Mouse (Mus musculus) G1E (cell line): ENCODE measurements around the gene Paox. TPM values are rescaled to one million over a fixed set of nuclear protein-coding genes. Genes with fewer than 3 reads are reported as not detected.

Experiments
- ATAC-seq: 2 replicates; pipeline ENCODE4 v1.8.0; 2016; ENCODE audit warnings: mild to moderate bottlenecking; ENCODE audit not compliant: insufficient number of reproducible peaks, poor library complexity, low FRiP score, severe bottlenecking; ENCODE audit errors: extremely low read depth
- DNase-seq: peaks from one replicate; pipeline ENCODE4 v3.0.0; 2012; ENCODE audit warnings: low spot score
- H3K27me3 ChIP-seq: 2 replicates; pipeline ENCODE4 v1.6.1; 2012; ENCODE audit warnings: mild to moderate bottlenecking, low read length, inconsistent platforms; ENCODE audit not compliant: insufficient read depth
- H3K36me3 ChIP-seq: replicated peaks from 2 replicates; pipeline ENCODE3; 2012; ENCODE audit warnings: mild to moderate bottlenecking, inconsistent platforms
- H3K4me1 ChIP-seq: 2 replicates; pipeline ENCODE4 v1.6.1; 2012; ENCODE audit warnings: low read depth, low read length, inconsistent platforms, mixed read lengths; ENCODE audit not compliant: insufficient read depth
- H3K4me3 ChIP-seq: 2 replicates; pipeline ENCODE4 v1.5.1; 2012; ENCODE audit warnings: low read depth, mild to moderate bottlenecking, inconsistent platforms, low read length, moderate library complexity, mixed read lengths
- H3K9me3 ChIP-seq: replicated peaks from 2 replicates; pipeline ENCODE4 v1.6.1; 2012; ENCODE audit warnings: inconsistent platforms
- CTCF ChIP-seq: IDR thresholded peaks from 2 replicates; pipeline ENCODE4 v1.5.1; 2012; ENCODE audit warnings: low read depth, low read length, inconsistent platforms, mixed read lengths
- GATA1 ChIP-seq: IDR thresholded peaks from 2 replicates; pipeline ENCODE4 v1.6.1; 2012; ENCODE audit warnings: borderline replicate concordance, low read length, inconsistent platforms, mixed read lengths
- GATA2 ChIP-seq: IDR thresholded peaks from 2 replicates; pipeline ENCODE4 v1.6.1; 2012; ENCODE audit warnings: low read depth, low read length, inconsistent platforms, borderline replicate concordance
- POLR2AphosphoS5 ChIP-seq: IDR thresholded peaks from 2 replicates; pipeline ENCODE4 v1.6.1; 2012; ENCODE audit warnings: low read depth, low read length, inconsistent platforms; ENCODE audit not compliant: insufficient replicate concordance
- TAL1 ChIP-seq: conservative IDR thresholded peaks from 2 replicates; pipeline ENCODE4 v1.6.1; 2012; ENCODE audit warnings: low read depth, low read length, inconsistent platforms, mixed read lengths
- polyA plus RNA-seq: library from polyadenylated mRNA; stranded (reverse); fragments of >175 nt; gene quantifications from 2 replicates; pipeline ENCODE4 v1.2.3, GENCODE M21; 2012
- total RNA-seq, 2 experiments: library from RNA; stranded (forward) in 1 of 2; stranded (reverse) in 1 of 2; fragments of 200-1000 nt in 1 of 2; fragments of >200 nt in 1 of 2; fragmentation: Nextera tagmentation in 1 of 2; gene quantifications; 2 replicates each; pipeline ENCODE4 v1.2.3; 2014 to 2017

Gene Paox
- total and polyA plus RNA-seq, 3 experiments, result 6.0 to 11.7 (median 10.5) TPM

- TF ChIP-seq POLR2AphosphoS5, result no peak
- TF ChIP-seq TAL1, result no peak
- TF ChIP-seq CTCF, result no peak
- no peak for TF ChIP-seq GATA1
- no peak for TF ChIP-seq GATA2
- DNase-seq (no peak), ATAC-seq (no peak; the same call in 1 of the 2 replicates)
- Histone ChIP-seq H3K4me1 (peaks cover 58% of the 10 kb centered on the region), H3K36me3 (peaks cover 61% of the 10 kb centered on the region), H3K27me3 (no peaks in the 10 kb centered on the region), H3K9me3 (no peaks in the 10 kb centered on the region), H3K4me3 (peak overlapping the region; percentile 96)
Observed at GRCm38 (mm10) chr7:140138021-140138310, 22.4 kb downstream of the Paox start.

GRCm38 (mm10) chr7:140141350-140141749 is 25.8 kb downstream of the Paox start:
- DNase-seq, result peak; percentile 70
- Histone ChIP-seq H3K27me3 (no peaks in the 10 kb centered on the region), H3K4me1 (peaks cover 34% of the 10 kb centered on the region), H3K4me3 (no peak overlapping the region), H3K9me3 (no peaks in the 10 kb centered on the region), H3K36me3 (peaks cover 65% of the 10 kb centered on the region)
- TF ChIP-seq CTCF (peak; percentile 46), GATA1 (no peak), POLR2AphosphoS5 (no peak), GATA2 (no peak), TAL1 (no peak)
- ATAC-seq, result peak; percentile 41

GRCm38 (mm10) chr7:140144550-140144949 is 29.0 kb downstream of the Paox start:
- Histone ChIP-seq H3K4me1 (peaks cover 15% of the 10 kb centered on the region), H3K4me3 (no peak overlapping the region), H3K36me3 (peaks cover 82% of the 10 kb centered on the region), H3K9me3 (no peaks in the 10 kb centered on the region), H3K27me3 (no peaks in the 10 kb centered on the region)
- no peak for DNase-seq
- TF ChIP-seq CTCF (no peak), GATA1 (no peak), POLR2AphosphoS5 (no peak), GATA2 (no peak), TAL1 (no peak)
- ATAC-seq, result no peak

GRCm38 (mm10) chr7:140153383-140153782 is 37.8 kb downstream of the Paox start:
- peaks cover 45% of the 10 kb centered on the region for H3K36me3 ChIP-seq
- H3K9me3 ChIP-seq, result no peaks in the 10 kb centered on the region
- ATAC-seq (no peak), DNase-seq (no peak)
- H3K4me3 ChIP-seq, result no peak overlapping the region
- no peak for TF ChIP-seq CTCF
- no peak for TF ChIP-seq GATA1
- no peak for TF ChIP-seq POLR2AphosphoS5
- no peak for TF ChIP-seq GATA2
- no peak for TF ChIP-seq TAL1
- peaks cover 3% of the 10 kb centered on the region for H3K27me3 ChIP-seq
- no peaks in the 10 kb centered on the region for H3K4me1 ChIP-seq

- peaks cover 42% of the 10 kb centered on the region for H3K36me3 ChIP-seq
- ATAC-seq (no peak), DNase-seq (no peak)
- TF ChIP-seq POLR2AphosphoS5 (no peak), GATA1 (no peak), CTCF (no peak), GATA2 (no peak), TAL1 (no peak)
- no peaks in the 10 kb centered on the region for H3K9me3 ChIP-seq
- H3K27me3 ChIP-seq, result peaks cover 7% of the 10 kb centered on the region
- H3K4me1 ChIP-seq, result no peaks in the 10 kb centered on the region
- H3K4me3 ChIP-seq, result no peak overlapping the region
Observed at GRCm38 (mm10) chr7:140153829-140154217, 38.2 kb downstream of the Paox start.

GRCm38 (mm10) chr7:140154218-140154927 is 38.8 kb downstream of the Paox start, which contains the start of gene Sprn:
Sprn (minus strand) TSS chr7:140154877.
- no peak for ATAC-seq
- Histone ChIP-seq H3K4me3 (no peak within 1 kb of the TSS), H3K9me3 (no peaks in the 10 kb centered on the region), H3K4me1 (no peaks in the 10 kb centered on the region), H3K36me3 (peaks cover 37% of the 10 kb centered on the region), H3K27me3 (peaks cover 11% of the 10 kb centered on the region)
- no peak for TF ChIP-seq CTCF
- TF ChIP-seq GATA2, result no peak
- no peak for TF ChIP-seq POLR2AphosphoS5
- TF ChIP-seq TAL1, result no peak
- TF ChIP-seq GATA1, result no peak
- no peak for DNase-seq
